22 mouse cellular contexts compared by ENCODE assay signal in genomic region chr17:46799680-46800079, GRCm38 (mm10). TPM values are rescaled to one million over a fixed set of nuclear protein-coding genes. Genes with fewer than 3 reads are reported as not detected.
DNase-seq lines count a peak whose midpoint lies in the region; ATAC-seq and TF ChIP-seq lines count a peak whose summit lies in the region.
"Had no signal": no experiment of that assay in that cellular context is flagged by ENCODE, and none has a peak within 500 bp of the region (broad histone marks: within the 10 kb centered on the region; RNA-seq: fewer than 3 reads in every experiment).

No protein-coding gene starts in this region.

- H3K4me1 ChIP-seq in intestine, postnatal 0 days (replicated peaks; ENCODE audit: control insufficient read depth, insufficient read depth, low read length), result no peaks in the 10 kb centered on the region
- no peaks in the 10 kb centered on the region for H3K4me1 ChIP-seq in intestine, embryonic 16.5 days (ENCODE audit: control insufficient read depth, insufficient read depth, low read length)
- H3K4me1 ChIP-seq in ES-E14 (ENCODE audit: control insufficient read depth in 2 of 2, insufficient read depth in 2 of 2, low read length in 2 of 2, poor library complexity in 1 of 2), result peaks cover 14 to 20% of the 10 kb centered on the region in 2 experiments; a peak in 3 of 4 replicates
- H3K4me1 ChIP-seq in bone marrow, adult 2 months (ENCODE audit: control insufficient read depth, insufficient read depth, low read length), result peaks cover 3% of the 10 kb centered on the region
- H3K4me1 ChIP-seq: embryonic facial prominence, embryonic 15.5 days had no signal

- H3K36me3 ChIP-seq in intestine, postnatal 0 days (ENCODE audit: control insufficient read depth, insufficient read depth), result peaks cover 36% of the 10 kb centered on the region
- H3K36me3 ChIP-seq in intestine, embryonic 16.5 days (ENCODE audit: control insufficient read depth, insufficient read depth, low read length), result 0 out of 2 replicates have a peak, but pooled peaks cover 4% of the 10 kb centered on the region
- peaks cover 24% of the 10 kb centered on the region for H3K36me3 ChIP-seq in ES-E14 (ENCODE audit: control insufficient read depth, insufficient read depth, low read length, poor library complexity, severe bottlenecking)

- H3K4me2 ChIP-seq in intestine, postnatal 0 days (replicated peaks; ENCODE audit: low read depth), result no peak overlapping the region
- no peak overlapping the region for H3K4me2 ChIP-seq in intestine, embryonic 16.5 days (ENCODE audit: low read depth, low read length)
- H3K4me2 ChIP-seq: embryonic facial prominence, embryonic 15.5 days; heart, embryonic 13.5 days had no signal

- no peak for TF ChIP-seq POLR2A in bone marrow, adult 2 months (IDR thresholded peaks at IDR 0.05; ENCODE audit: borderline replicate concordance, control insufficient read depth, low read depth, low read length)

- H3K27ac ChIP-seq in intestine, postnatal 0 days (ENCODE audit: low read depth, low read length), result no peak overlapping the region
- no peak overlapping the region for H3K27ac ChIP-seq in intestine, embryonic 16.5 days (ENCODE audit: low read length)
- H3K27ac ChIP-seq in ES-E14 (ENCODE audit: insufficient read depth, low read depth, low read length, poor library complexity, severe bottlenecking), result peak overlapping the region; percentile 81
- H3K27ac ChIP-seq in bone marrow, adult 2 months (ENCODE audit: control insufficient read depth, insufficient read depth, low read depth, low read length, poor library complexity), result peak overlapping the region; percentile 16; the same call in 1 of the 2 replicates
- H3K27ac ChIP-seq: embryonic facial prominence, embryonic 15.5 days; heart, embryonic 13.5 days had no signal

- no peak overlapping the region for H3K9ac ChIP-seq in intestine, postnatal 0 days (ENCODE audit: low read depth, low read length)
- H3K9ac ChIP-seq in intestine, embryonic 16.5 days (ENCODE audit: low read depth, low read length), result no peak overlapping the region
- peak overlapping the region; percentile 67; the same call in 1 of the 2 replicates for H3K9ac ChIP-seq in ES-E14 (ENCODE audit: insufficient read depth, low read depth, low read length, poor library complexity, severe bottlenecking)
- H3K9ac ChIP-seq: embryonic facial prominence, embryonic 15.5 days; heart, embryonic 13.5 days had no signal

- H3K4me3 ChIP-seq in intestine, postnatal 0 days (ENCODE audit: low read depth, low read length), result no peak overlapping the region
- no peak overlapping the region for H3K4me3 ChIP-seq in intestine, embryonic 16.5 days (ENCODE audit: low read length)
- peak overlapping the region; percentile 24 to 65; a peak in 3 of 4 replicates for H3K4me3 ChIP-seq in ES-E14 (ENCODE audit: insufficient read depth in 1 of 2, low read depth in 1 of 2, low read length in 2 of 2, poor library complexity in 1 of 2, severe bottlenecking in 1 of 2)
- H3K4me3 ChIP-seq in bone marrow, adult 2 months (replicated peaks; ENCODE audit: control insufficient read depth, low read depth, low read length), result no peak overlapping the region
- H3K4me3 ChIP-seq: embryonic facial prominence, embryonic 15.5 days; erythroblast, embryonic 14.5 days; heart, embryonic 13.5 days had no signal

- WGBS in intestine, postnatal 0 days, result 65% methylated on average over 10 of the region's 10 CpGs
- 79% methylated on average over 10 of the region's 10 CpGs for WGBS in intestine, embryonic 16.5 days
- 38% methylated on average over 10 of the region's 10 CpGs for WGBS in bone marrow, adult 2 months

- peak; percentile 81 for DNase-seq in ES-E14 (ENCODE audit: low read depth, low spot score)
- DNase-seq in right cerebral cortex, postnatal 4 days, result no peak
- no peak for DNase-seq in gastrocnemius, postnatal 25 days
- no peak for DNase-seq in ovary, adult 18-20 months (ENCODE audit: low spot score)
- DNase-seq: adrenal gland, postnatal 10 days; cerebellum, adult 18-20 months; cerebellum, adult 9-11 months; gastrocnemius, postnatal 10 days; heart, postnatal 36 days; kidney, adult 2 months had no signal

- H3K9me3 ChIP-seq in intestine, postnatal 0 days (ENCODE audit: control insufficient read depth), result no peaks in the 10 kb centered on the region
- H3K9me3 ChIP-seq in intestine, embryonic 16.5 days (ENCODE audit: control insufficient read depth, low read length), result no peaks in the 10 kb centered on the region
- no peaks in the 10 kb centered on the region for H3K9me3 ChIP-seq in ES-E14 (ENCODE audit: control insufficient read depth, insufficient read depth, low read depth, low read length)
- H3K9me3 ChIP-seq: embryonic facial prominence, embryonic 15.5 days; heart, embryonic 13.5 days had no signal

- TF ChIP-seq CTCF in intestine, postnatal 0 days (IDR thresholded peaks at IDR 0.05; ENCODE audit: low read depth), result no peak
- no peak for TF ChIP-seq CTCF in bone marrow, adult 2 months (IDR thresholded peaks at IDR 0.05; ENCODE audit: control insufficient read depth, insufficient read depth, low read length)

- ATAC-seq in intestine, postnatal 0 days, result 0 out of 2 replicates have a peak, but pooled peaks have one; percentile 33
- no peak for ATAC-seq in intestine, embryonic 16.5 days
- peak; percentile 79 for ATAC-seq in megakaryocyte progenitor cell, adult 5-6 weeks (replicated peaks; ENCODE audit: poor library complexity)
- ATAC-seq: forebrain, embryonic 16.5 days; hindbrain, embryonic 16.5 days; inflammation-experienced regulatory T-cells, adult 6 months had no signal

- H3K27me3 ChIP-seq in intestine, postnatal 0 days (replicated peaks; ENCODE audit: control insufficient read depth, insufficient read depth, low read length), result no peaks in the 10 kb centered on the region
- no peaks in the 10 kb centered on the region for H3K27me3 ChIP-seq in intestine, embryonic 16.5 days (replicated peaks; ENCODE audit: control insufficient read depth, insufficient read depth, low read length)
- H3K27me3 ChIP-seq: embryonic facial prominence, embryonic 15.5 days; heart, embryonic 13.5 days had no signal

- in situ Hi-C loops in ES-E14 (cut with MboI; ENCODE audit: low sequenced_read_pairs in 2 of 2, unreplicated experiment in 2 of 2), result no loop called here

TF ChIP-seq in ES-E14, 5 proteins besides CTCF, POLR2A, EP300 and RAD21:
- TF ChIP-seq MAFK (IDR thresholded peaks at IDR 0.05; ENCODE audit: insufficient read depth, low read depth, low read length) (no peak), ZNF384 (IDR thresholded peaks at IDR 0.05; ENCODE audit: low read depth, low read length) (no peak), CHD2 (IDR thresholded peaks at IDR 0.05; ENCODE audit: low read depth, low read length) (no peak), HCFC1 (IDR thresholded peaks at IDR 0.05; ENCODE audit: borderline replicate concordance, insufficient read depth, low read length) (no peak), ZC3H11A (IDR thresholded peaks at IDR 0.05; ENCODE audit: borderline replicate concordance, low read depth, low read length) (no peak)

RNA-seq across cellular contexts. Expression of gene Rpl7l1, which starts 17.2 kb away (rescaled TPM):
- 77.1 and 78.5 TPM in 2 replicates for polyA plus RNA-seq in intestine, postnatal 0 days (2015; fragmentation: Nextera tagmentation; extraction: Ambion mirVana)
- 142 and 153 TPM in 2 replicates for polyA plus RNA-seq in intestine, embryonic 16.5 days (2015; fragmentation: Nextera tagmentation; extraction: Ambion mirVana)
- total RNA-seq in ES-E14 (2012; rRNA removed), result 132 and 179 TPM in 2 replicates
- polyA plus RNA-seq in bone marrow, adult 2 months (2011; ENCODE audit: insufficient read depth, insufficient read length, low replicate concordance, missing spikeins), result 26.9 and 45.0 TPM in 2 replicates
- 113 and 123 TPM in 2 replicates for total RNA-seq in megakaryocyte progenitor cell, adult 5-6 weeks (2015)
- total RNA-seq in megakaryocyte progenitor cell, adult 5-6 weeks (2017), result 142 and 179 TPM in 2 replicates
- 10 to 100 TPM; 42.6 to 50.4 TPM for total RNA-seq in gastrocnemius, postnatal 25 days (2021)

RNA-seq across cellular contexts. Expression of gene 2310039H08Rik, which starts 27.2 kb away (rescaled TPM):
- polyA plus RNA-seq in intestine, postnatal 0 days (2015; fragmentation: Nextera tagmentation; extraction: Ambion mirVana), result 123 and 124 TPM in 2 replicates
- polyA plus RNA-seq in intestine, embryonic 16.5 days (2015; fragmentation: Nextera tagmentation; extraction: Ambion mirVana), result 102 and 104 TPM in 2 replicates
- total RNA-seq in ES-E14 (2012; rRNA removed), result 19.5 and 21.4 TPM in 2 replicates
- polyA plus RNA-seq in bone marrow, adult 2 months (2011; ENCODE audit: insufficient read depth, insufficient read length, low replicate concordance, missing spikeins), result 18.3 and 18.7 TPM in 2 replicates
- total RNA-seq in megakaryocyte progenitor cell, adult 5-6 weeks (2015), result 27.3 and 28.5 TPM in 2 replicates
- 10.0 and 16.5 TPM in 2 replicates for total RNA-seq in megakaryocyte progenitor cell, adult 5-6 weeks (2017)
- total RNA-seq in gastrocnemius, postnatal 25 days (2021), result 10 to 100 TPM; 34.9 to 35.0 TPM

RNA-seq across cellular contexts. Expression of gene Ptcra, which starts 36.2 kb away (rescaled TPM):
- 0.24 and 0.33 TPM in 2 replicates for polyA plus RNA-seq in intestine, postnatal 0 days (2015; fragmentation: Nextera tagmentation; extraction: Ambion mirVana)
- polyA plus RNA-seq in intestine, embryonic 16.5 days (2015; fragmentation: Nextera tagmentation; extraction: Ambion mirVana), result 0.34 and 0.37 TPM in 2 replicates
- total RNA-seq in ES-E14 (2012; rRNA removed), result 1.8 and 2.2 TPM in 2 replicates
- polyA plus RNA-seq in bone marrow, adult 2 months (2011; ENCODE audit: insufficient read depth, insufficient read length, low replicate concordance, missing spikeins), result 2.0 TPM in 1 of 2 replicates, not detected in the other
- total RNA-seq in megakaryocyte progenitor cell, adult 5-6 weeks (2015), result 0.72 and 0.73 TPM in 2 replicates
- total RNA-seq in megakaryocyte progenitor cell, adult 5-6 weeks (2017), result not detected in 2 replicates
- not detected for total RNA-seq in gastrocnemius, postnatal 25 days (2021)
- total RNA-seq: adrenal gland, postnatal 10 days; heart, postnatal 36 days had no signal
- polyA plus RNA-seq: erythroblast, embryonic 14.5 days; forebrain, embryonic 16.5 days; gonadal fat pad, adult 2 months; heart, postnatal 0 days; hindbrain, embryonic 16.5 days had no signal

RNA-seq across cellular contexts. Expression of gene Cnpy3, which starts 47.7 kb away (rescaled TPM):
- 32.2 and 35.6 TPM in 2 replicates for polyA plus RNA-seq in intestine, postnatal 0 days (2015; fragmentation: Nextera tagmentation; extraction: Ambion mirVana)
- 73.9 and 75.6 TPM in 2 replicates for polyA plus RNA-seq in intestine, embryonic 16.5 days (2015; fragmentation: Nextera tagmentation; extraction: Ambion mirVana)
- total RNA-seq in ES-E14 (2012; rRNA removed), result 69.7 and 122 TPM in 2 replicates
- 25.4 and 46.3 TPM in 2 replicates for polyA plus RNA-seq in bone marrow, adult 2 months (2011; ENCODE audit: insufficient read depth, insufficient read length, low replicate concordance, missing spikeins)
- 30.6 and 34.3 TPM in 2 replicates for total RNA-seq in megakaryocyte progenitor cell, adult 5-6 weeks (2015)
- 101 and 102 TPM in 2 replicates for total RNA-seq in megakaryocyte progenitor cell, adult 5-6 weeks (2017)
- 10 to 100 TPM in 1 of 2 experiments, 1 to 10 TPM in 1; 8.3 to 11.8 TPM for total RNA-seq in gastrocnemius, postnatal 25 days (2021)

RNA-seq across cellular contexts. Expression of gene Bicral, which starts 58.6 kb away (rescaled TPM):
- polyA plus RNA-seq in intestine, postnatal 0 days (2015; fragmentation: Nextera tagmentation; extraction: Ambion mirVana), result 2.2 and 2.6 TPM in 2 replicates
- polyA plus RNA-seq in intestine, embryonic 16.5 days (2015; fragmentation: Nextera tagmentation; extraction: Ambion mirVana), result 3.0 TPM in 2 replicates
- total RNA-seq in ES-E14 (2012; rRNA removed), result 20.2 and 27.1 TPM in 2 replicates
- 3.7 and 16.0 TPM in 2 replicates for polyA plus RNA-seq in bone marrow, adult 2 months (2011; ENCODE audit: insufficient read depth, insufficient read length, low replicate concordance, missing spikeins)
- total RNA-seq in megakaryocyte progenitor cell, adult 5-6 weeks (2015), result 20.9 and 26.1 TPM in 2 replicates
- 16.2 and 20.3 TPM in 2 replicates for total RNA-seq in megakaryocyte progenitor cell, adult 5-6 weeks (2017)
- total RNA-seq in gastrocnemius, postnatal 25 days (2021), result 1 to 10 TPM; 7.5 to 9.2 TPM

Comparison
In these comparisons a context has a peak if more than half of its experiments do, and no peak if none do; other contexts are left out.
1. H3K27ac ChIP-seq: peak in ES-E14 (single experiment) and bone marrow, adult 2 months (single experiment); none in intestine, postnatal 0 days (single experiment) and intestine, embryonic 16.5 days (single experiment).
2. H3K4me3 ChIP-seq: peak in ES-E14 (2 of 2); none in intestine, postnatal 0 days (single experiment), intestine, embryonic 16.5 days (single experiment) and bone marrow, adult 2 months (single experiment).